Mouse (Mus musculus): ENCODE data around the gene Mycbp2. TPM values are rescaled to one million over a fixed set of nuclear protein-coding genes. Genes with fewer than 3 reads are reported as not detected.

Mycbp2 gene
- total and polyA plus RNA-seq, 2 experiments from 2014 or later: 49.3 to 113 TPM

GRCm38 (mm10) chr14:103069465-103069863, 277.1 kb downstream of the Mycbp2 start:
- WGBS: 6% methylated on average over 12 of the region's 12 CpGs
- Histone ChIP-seq H3K27me3 (ENCODE audit: insufficient read depth, low read length) (no peaks in the 10 kb centered on the region), H3K9ac (peak overlapping the region; percentile 62), H3K4me2 (ENCODE audit: low read depth) (peak overlapping the region; percentile 89), H3K4me3 (ENCODE audit: low read depth, low read length) (peak overlapping the region; percentile 76), H3K27ac (ENCODE audit: low read depth, low read length) (peak overlapping the region; percentile 60), H3K9me3 (ENCODE audit: low read length) (no peaks in the 10 kb centered on the region), H3K36me3 (ENCODE audit: insufficient read depth) (no peaks in the 10 kb centered on the region; the same call in 1 of the 2 replicates), H3K4me1 (ENCODE audit: insufficient read depth) (no peaks in the 10 kb centered on the region)
- no peak for TF ChIP-seq CTCF (IDR thresholded peaks at IDR 0.05; ENCODE audit: low read depth)
- DNase-seq: no peak
- peak; percentile 8; the same call in 1 of the 2 replicates for ATAC-seq

DNA sequence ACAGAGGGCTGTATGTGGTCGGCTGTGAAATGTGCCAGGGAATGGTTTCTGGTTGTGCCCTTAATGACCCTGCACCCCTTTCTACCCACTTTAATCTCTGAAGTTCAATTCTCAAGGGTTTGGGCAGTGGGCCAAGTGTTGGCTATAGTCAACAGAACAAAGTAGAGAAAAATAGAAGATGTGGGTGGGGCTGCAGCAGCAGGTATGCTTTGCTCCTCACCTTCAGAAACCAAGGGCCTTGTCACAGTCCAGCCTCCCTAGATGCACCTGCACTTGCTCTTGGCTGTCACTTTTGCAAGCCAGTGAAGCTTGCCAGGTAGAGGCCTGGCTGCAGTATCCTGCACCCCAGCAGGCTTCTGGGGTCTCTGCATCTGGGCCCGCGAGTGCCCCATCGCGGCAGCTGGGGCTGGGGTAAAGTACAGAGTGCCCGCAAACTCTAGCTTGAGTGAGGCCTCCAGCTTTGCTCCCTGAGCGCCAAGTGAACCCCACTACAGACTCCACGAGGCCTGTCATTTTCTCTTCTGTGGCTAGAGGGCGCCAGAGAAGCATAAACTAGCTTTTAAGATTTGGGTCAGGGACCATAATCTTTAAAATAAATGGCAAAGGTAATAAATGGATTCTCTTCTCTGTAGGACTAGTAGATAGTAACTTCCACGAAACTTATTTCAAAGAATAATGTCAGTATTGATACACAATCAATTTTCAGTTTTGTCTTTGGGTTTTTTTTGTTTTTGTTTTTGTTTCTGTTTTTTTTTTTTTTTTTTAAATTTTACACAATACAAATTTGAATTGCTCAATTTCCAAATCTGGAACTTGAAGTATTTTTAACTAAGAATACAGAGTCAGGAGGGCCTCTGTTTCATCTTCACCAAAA, 281.1 kb downstream of the Mycbp2 start:
- Histone ChIP-seq H3K9me3 (ENCODE audit: low read length) (no peaks in the 10 kb centered on the region), H3K36me3 (ENCODE audit: insufficient read depth) (no peaks in the 10 kb centered on the region), H3K9ac (no peak overlapping the region), H3K27ac (ENCODE audit: low read depth, low read length) (no peak overlapping the region), H3K4me2 (ENCODE audit: low read depth) (no peak overlapping the region), H3K4me1 (ENCODE audit: insufficient read depth) (no peaks in the 10 kb centered on the region), H3K4me3 (ENCODE audit: low read depth, low read length) (no peak overlapping the region), H3K27me3 (ENCODE audit: insufficient read depth, low read length) (no peaks in the 10 kb centered on the region)
- no peak for ATAC-seq
- DNase-seq: peak; percentile 83
- WGBS: 10% methylated on average over 10 of the region's 10 CpGs
- peak; percentile 74 for TF ChIP-seq CTCF (IDR thresholded peaks at IDR 0.05; ENCODE audit: low read depth)

Other genes with a start within 250 kb of the Mycbp2 start
- 63.9 and 77.4 TPM in 2 replicates for gene Fbxl3, start 247.2 kb downstream of the Mycbp2 start, total RNA-seq (2014; rRNA removed)
- 18.0 and 22.7 TPM in 2 replicates for gene Fbxl3, start 247.2 kb downstream of the Mycbp2 start, polyA plus RNA-seq (2015; fragmentation: Nextera tagmentation; extraction: Ambion mirVana)
- gene Scel, start 166.5 kb upstream of the Mycbp2 start, total RNA-seq (2014; rRNA removed): 0.29 and 1.1 TPM in 2 replicates
- 0.19 and 0.30 TPM in 2 replicates for gene Scel, start 166.5 kb upstream of the Mycbp2 start, polyA plus RNA-seq (2015; fragmentation: Nextera tagmentation; extraction: Ambion mirVana)